Mouse (Mus musculus): Measurements from ENCODE around the gene Mmgt2.
A peak's percentile ranks its signal among the peaks of the same experiment; 100 is the strongest.

Gene Mmgt2

DNA sequence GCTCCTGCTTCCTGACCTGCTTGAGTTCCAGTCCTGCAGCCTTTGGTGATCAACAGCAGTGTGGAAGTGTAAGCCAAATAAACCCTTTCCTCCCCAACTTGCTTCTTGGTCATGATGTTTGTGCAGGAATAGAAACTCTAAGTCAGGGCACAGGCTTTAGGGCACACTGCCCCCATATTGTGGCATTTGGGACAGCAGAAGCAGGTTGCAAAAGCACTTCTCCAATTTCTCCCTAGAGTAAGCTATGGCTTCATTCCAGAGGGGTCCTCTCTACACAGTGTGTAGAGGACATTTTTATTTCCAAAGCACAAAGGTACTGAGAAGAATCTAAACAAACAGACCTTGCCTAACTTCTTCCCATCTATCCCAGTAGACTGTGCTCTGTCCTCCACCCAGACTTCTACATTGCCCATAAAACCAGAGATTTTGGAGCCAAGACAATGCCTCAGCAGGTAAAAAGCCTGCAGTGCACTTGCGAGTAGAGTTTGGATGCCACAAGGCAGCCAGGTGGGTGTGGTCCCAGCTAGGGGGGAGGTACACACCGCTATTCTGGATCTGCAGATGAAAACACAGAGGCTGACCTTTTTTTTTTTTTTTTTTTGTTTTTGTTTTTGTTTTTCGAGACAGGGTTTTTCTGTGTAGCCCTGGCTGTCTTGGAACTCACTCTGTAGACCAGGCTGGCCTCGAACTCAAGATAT lies 26.7 kb upstream of the Mmgt2 start:
- no peak for DNase-seq

DNA sequence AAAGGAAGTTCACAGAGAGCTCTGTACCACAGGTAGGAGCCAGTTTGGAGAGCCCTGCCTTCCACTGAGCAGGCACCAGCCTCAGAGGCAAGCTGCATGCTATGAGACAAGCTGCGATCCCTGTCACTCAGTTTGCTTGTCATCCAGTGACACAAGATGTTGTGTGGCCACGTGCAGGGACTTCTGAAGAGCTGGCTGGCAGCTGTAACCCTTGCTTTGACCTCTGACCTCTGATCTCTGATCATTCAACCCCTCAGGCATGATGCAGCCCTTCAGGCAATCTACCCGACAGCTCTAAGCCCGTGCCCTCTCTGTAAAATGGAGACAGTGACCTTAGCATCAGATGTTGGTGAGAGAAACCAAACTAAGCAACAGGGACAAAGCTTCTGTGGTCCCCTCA lies 25.6 kb upstream of the Mmgt2 start:
- DNase-seq: no peak

DNA sequence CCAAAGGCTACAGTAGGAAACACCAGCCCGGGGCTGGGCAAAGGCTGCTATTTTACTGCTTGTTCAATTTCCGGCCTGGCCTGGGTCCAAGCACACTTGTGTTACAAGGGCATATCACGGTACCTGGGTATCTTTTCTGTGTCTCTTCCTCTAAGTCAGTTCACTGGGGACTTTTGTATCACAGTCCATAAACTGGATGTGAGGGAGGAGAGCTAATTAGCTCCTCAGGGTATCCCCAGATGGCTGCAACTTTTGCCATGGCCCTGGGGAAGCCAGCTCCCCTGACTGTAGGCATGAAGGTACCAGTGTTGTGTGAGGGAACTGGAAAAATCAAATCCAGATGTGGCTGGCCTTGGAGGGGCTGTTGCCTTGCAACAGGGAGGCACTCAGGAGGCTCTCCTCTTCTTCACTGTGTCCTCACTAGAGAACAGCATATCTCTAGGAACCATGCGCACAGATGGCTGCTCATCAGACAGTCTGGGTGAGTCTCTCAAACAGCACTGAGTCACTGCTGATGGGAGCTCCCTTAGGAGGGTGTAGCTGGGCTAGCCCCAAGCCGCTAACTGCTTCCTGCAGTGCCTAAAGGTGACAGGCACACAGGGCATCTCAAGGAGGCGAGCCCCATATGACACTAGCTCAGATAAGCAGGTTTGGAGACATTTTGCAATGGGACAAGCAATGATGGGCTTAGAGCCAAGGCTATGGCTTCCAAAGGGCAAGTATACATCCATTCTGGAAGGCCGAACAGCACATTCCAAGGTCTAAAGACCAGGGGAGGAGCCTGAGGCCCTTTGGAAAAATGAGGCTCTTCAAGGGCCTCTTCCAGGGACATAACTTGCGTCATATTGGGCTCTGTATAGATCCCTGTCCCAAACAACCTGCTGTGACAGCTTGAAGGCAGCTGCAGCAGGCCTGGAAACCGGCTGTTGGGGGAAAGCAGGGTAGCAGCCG lies 23.8 kb upstream of the Mmgt2 start:
- no peak for DNase-seq

GRCm38 (mm10) chr11:62629352-62630224 lies 18.9 kb upstream of the Mmgt2 start:
- no peak for DNase-seq

- DNase-seq: no peak
Measured at GRCm38 (mm10) chr11:62630225-62630821, 18.1 kb upstream of the Mmgt2 start.

DNA sequence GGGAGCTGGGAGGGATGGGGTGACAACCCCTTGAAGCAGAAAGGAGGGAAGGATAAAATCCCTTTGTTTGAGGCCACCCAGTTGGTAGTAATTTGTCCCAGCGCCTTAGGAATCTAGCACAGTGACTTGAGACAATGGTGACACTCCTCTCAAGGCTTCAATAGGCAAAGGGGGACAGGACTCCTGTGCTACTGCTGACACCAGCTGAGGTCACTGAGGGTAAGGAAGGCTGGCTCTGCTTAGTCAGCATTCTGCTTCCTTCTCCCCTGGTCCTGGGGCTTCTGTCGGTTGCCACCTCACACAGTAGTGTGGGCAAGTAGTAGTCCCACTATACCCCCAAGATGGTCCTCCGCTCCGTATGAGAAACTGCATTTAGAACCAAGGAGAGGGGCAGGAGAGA lies 17.3 kb upstream of the Mmgt2 start:
- DNase-seq: no peak

DNA sequence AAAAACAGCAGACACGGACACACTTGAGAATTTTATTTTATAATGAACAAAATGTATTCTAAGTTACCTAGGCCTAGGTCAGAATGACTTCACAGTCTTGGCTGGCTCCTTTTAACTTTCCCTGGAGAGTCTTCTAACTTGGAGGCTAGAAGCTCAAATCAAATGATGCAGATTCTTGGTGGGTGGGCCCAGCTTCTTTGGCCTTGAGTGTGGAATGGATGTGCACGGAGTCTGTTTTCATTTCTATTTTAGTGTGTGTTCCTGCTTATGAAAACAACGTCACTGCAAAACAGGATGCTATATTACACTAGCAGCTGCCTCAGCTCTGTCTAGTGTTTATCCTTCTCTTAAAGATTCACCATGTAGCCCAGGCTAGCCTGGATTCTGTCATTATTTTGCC lies 13.1 kb upstream of the Mmgt2 start:
- no peak for DNase-seq

DNA sequence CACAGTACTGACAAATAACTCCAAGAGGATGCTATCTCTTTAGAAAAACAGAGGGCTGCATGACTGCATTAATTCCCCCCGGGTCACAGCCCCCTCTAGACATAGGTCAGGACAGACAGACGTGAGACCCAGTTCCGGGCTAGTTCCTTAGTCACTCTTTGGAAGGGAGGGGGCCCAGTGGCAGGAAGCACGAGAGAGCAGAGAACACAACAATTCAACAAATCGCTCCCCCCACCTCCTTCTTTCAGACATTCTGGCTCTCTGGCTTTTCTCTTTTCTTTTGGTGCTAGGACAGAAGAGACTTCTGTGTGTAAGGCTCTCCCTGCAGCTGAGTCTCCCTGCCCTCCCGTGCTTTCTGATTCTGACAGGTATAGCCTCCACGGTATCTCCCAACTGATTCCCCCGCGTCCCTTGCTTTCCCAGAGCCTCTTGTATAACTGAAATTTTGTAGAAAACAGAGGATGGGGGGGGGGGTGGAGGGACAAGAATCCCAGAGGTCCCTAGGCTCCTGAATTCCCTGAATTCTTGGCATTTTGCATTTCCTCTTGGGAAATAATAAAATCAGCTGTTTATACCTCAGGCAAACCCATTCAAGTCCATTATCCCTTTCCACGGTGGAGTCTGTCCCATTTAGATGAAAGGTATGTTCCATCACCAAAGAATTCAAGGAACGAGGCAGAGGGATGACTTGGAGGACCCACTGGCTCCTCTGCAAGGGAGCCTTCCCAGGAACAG lies 12.2 kb upstream of the Mmgt2 start:
- DNase-seq: no peak

- DNase-seq: no peak
Measured at GRCm38 (mm10) chr11:62636840-62637221, 11.6 kb upstream of the Mmgt2 start.

GRCm38 (mm10) chr11:62637401-62637800 lies 11.1 kb upstream of the Mmgt2 start:
- DNase-seq: no peak

- DNase-seq: no peak
Measured at GRCm38 (mm10) chr11:62637806-62638205, 10.7 kb upstream of the Mmgt2 start.

DNA sequence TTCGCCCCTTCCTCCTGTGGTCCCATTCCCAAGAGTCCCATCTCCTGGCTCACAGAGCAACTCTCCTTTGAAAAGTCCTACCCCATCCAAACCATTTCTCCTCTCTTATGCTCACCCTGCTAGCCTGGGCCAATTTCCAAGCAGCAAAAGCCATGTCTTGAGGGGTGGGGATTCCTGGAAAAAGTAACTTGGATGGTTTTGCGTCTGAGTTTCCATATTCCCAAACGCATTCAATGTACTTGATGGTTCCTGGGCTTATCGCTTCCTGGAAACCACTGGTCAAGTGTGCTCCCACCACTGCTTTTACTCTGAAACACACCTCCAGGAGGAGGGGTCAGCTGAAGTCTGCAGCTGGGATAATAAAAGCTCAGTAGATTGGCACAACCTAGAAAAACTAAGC lies 10.1 kb upstream of the Mmgt2 start:
- no peak for DNase-seq

GRCm38 (mm10) chr11:62640378-62640777 lies 8.1 kb upstream of the Mmgt2 start:
- no peak for DNase-seq

DNA sequence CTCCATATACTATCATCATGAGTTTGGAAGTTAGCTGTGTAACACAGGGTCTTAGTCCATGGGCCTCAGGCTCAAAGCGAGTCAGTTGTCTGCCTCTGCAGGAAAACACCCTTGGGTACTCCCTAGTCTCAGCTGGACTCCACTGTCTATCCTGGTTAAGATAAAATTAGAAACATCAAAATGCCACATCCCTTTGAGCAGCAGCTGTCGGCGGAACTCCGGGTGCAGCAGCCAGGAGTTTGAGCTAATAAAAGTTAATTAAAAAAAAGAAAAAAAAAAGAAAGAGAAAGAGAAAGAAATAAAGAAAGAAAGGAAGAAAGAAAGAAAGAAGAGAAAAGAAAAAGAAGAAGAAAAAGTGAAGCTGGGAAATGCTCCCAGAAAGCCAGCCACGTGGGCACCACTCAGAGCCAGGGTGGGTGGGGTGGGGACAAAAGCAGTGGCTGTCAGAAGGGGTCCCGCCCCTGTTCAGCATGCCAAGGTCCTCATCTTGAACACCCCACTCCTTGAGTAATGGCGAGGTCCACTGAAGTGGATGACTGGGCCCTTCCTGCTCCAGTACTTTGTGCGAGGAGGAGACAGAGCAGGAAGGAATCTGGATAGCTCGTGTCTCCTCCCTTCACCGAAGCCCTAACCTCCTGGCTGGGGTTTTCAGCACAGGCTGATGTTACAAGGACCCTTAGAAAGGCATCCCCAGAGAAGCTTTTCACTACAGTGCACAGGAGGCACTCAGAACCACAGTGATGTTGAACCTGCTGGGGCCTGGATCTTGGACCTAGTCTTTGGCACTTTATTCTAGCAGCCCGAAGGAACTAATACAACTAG lies 6.2 kb upstream of the Mmgt2 start:
- no peak for DNase-seq

DNA sequence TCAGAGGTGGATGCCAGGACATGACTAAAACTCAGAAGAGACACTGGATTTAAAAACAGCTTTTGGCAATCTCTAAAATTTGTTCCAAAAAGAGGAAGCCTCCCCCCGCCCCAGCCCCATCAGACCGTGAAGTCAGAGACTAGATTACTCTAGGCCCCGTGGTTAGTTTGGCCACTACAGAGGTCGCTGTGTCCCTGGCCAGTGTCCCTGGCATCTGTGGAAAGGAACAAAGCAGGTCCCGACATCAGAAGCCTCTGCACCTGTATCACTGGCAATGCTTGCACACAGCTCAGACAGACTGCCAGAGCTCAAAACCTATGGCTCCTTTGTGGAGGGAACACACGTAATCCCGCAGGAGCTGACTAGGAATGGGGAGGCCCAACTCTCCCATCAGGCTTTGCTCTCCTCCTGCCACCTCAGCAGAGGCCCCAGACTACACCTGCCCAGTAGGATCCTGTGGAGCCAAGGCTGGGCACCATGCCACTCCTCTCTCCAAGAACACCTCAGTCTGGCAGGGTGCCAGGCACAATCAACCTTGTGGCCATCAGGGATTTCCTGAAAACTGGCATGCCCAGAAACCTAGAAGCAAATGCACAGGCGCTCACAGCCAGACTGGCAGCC lies 5.3 kb upstream of the Mmgt2 start:
- DNase-seq: peak in 1 of 2 experiments; percentile 23

GRCm38 (mm10) chr11:62643681-62644363 lies 4.6 kb upstream of the Mmgt2 start:
- no peak for DNase-seq

DNA sequence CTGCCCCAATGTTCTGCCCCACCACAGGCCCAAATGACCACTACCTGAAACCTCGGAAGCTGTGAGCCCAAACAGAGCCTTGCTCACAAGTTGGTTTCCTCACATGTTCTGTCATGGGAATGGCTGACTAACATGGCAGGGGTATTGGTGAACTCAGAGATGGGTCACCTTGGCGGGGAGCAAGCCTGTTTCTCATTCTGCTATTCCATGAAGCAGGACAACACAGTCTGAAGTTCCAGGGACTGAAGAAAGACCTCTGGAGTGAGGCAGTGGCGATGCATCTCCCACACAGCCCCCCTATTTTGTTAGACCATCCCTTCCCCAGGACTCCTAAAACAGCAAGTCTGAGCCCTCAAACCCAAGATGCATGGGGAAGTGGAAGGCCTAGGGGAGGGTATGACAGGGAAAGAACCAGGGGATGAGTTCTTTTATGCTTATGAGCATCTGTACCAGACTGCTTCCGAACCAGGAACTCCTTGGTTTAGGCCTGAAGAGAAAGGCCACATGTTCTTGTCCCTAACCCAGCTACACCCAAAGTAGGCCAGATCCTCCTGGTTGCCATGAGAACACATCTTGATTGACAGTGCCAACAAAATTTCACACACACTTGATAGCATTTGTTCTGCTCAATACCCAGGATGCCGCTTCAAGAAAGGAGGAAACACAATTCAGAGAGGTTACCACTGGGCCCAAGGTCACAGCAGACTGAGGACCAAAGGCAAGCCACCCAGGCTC lies 3.7 kb upstream of the Mmgt2 start:
- no peak for DNase-seq

- no peak for DNase-seq
Measured at GRCm38 (mm10) chr11:62645337-62645675, 3.2 kb upstream of the Mmgt2 start.

DNA sequence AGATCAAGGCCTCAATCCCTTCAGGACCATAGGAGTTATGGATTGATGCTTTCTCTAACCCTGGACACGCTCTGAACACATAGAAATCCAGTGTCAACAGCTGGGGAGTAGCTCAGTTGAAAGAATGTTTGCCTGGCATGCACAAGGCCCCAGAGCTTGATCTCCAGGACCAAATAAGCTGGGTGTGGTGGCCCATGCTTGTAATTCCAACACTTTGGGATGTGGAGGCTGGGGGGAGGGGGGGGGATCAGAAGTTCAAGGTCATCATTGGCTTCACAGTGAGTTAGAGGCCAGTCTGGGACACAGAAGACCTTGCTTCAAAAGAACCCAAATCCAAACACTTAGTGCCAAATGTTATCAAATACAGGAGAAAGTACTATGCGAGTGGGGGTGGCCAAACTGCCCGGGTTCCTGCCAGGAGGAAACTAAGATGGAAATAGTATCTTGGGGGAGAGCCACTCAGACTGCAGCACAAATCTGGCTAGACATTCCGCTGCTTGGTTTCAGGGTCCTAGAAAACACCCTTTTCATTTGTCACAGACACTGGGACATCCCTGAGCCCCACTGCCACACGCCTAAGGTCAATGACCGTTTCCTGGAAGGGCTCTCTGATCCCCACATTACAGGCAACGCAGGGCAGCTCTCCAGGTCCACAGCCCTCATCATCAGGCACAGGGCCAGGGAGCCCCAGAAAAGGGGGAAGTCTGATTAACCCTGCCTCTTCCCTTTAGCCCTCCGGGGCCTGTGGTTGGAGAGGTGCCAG lies 2.6 kb upstream of the Mmgt2 start:
- DNase-seq: peak in 1 of 2 experiments; percentile 22
